Mouse (Mus musculus): ENCODE data around the gene Pth1r.

GRCm38 (mm10) chr9:110753773-110754172 is 6.8 kb upstream of the Pth1r start:
- TF ChIP-seq CTCF (IDR thresholded peaks at IDR 0.05; ENCODE audit: control insufficient read depth, insufficient read depth, insufficient read length), result no peak
- no peak for TF ChIP-seq FOSL1 (IDR thresholded peaks at IDR 0.05; ENCODE audit: insufficient read depth, low read length, poor library complexity, severe bottlenecking)
- no peak for TF ChIP-seq MYOG (IDR thresholded peaks at IDR 0.05; ENCODE audit: control insufficient read depth, extremely low read depth, insufficient read length)
- no peak for TF ChIP-seq USF1 (IDR thresholded peaks at IDR 0.05; ENCODE audit: low read depth)

All from C2C12 (cell line).